Mouse (Mus musculus): ENCODE measurements around the gene Pfkp. TPM values are rescaled to one million over a fixed set of nuclear protein-coding genes. Genes with fewer than 3 reads are reported as not detected.

The Pfkp gene
- polyA plus RNA-seq, 1 experiment, result 45.1 TPM

DNA sequence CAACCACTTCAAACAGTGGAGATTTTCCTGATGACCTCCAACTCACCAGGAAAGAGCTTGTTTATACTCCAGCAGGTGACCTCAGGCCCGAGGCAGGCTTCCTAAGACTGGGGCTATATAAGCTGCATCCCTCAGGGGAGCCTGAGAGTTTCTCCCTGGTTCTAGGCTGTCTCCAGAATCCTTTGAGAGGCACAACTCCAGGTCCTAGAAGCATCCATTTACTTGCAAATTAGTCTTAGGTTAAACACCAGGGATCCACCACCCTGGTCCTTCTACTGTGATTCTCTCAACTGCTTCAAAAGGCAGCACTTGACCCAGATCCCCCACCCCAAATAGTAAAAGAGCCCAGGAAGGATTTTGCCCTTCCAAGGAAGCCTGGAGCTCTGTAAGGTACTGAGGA lies 10.2 kb downstream of the Pfkp start:
- TF ChIP-seq POLR2A (IDR thresholded peaks at IDR 0.05; ENCODE audit: low read depth, low read length) (no peak), CTCF (IDR thresholded peaks at IDR 0.05; ENCODE audit: extremely low read depth, insufficient read depth, insufficient read length, insufficient replicate concordance) (no peak)
- H3K27ac ChIP-seq (ENCODE audit: insufficient read depth, low read length), result no peak overlapping the region
- H3K36me3 ChIP-seq (ENCODE audit: control insufficient read depth, insufficient read depth, low read length), result no peaks in the 10 kb centered on the region; the same call in 1 of the 2 replicates
- no peak overlapping the region for H3K4me3 ChIP-seq (ENCODE audit: extremely low read depth, insufficient read depth, insufficient read length)
- peaks cover 16% of the 10 kb centered on the region; the same call in 1 of the 2 replicates for H3K4me1 ChIP-seq (ENCODE audit: control insufficient read depth, insufficient read depth, insufficient read length)
- DNase-seq (ENCODE audit: low read depth in 1 of 2, low spot score in 2 of 2), result no peak
- 25% methylated on average over 1 of the region's 1 CpGs for WGBS
- H3K27me3 ChIP-seq (ENCODE audit: control insufficient read depth, insufficient read depth, low read length), result no peaks in the 10 kb centered on the region

DNA sequence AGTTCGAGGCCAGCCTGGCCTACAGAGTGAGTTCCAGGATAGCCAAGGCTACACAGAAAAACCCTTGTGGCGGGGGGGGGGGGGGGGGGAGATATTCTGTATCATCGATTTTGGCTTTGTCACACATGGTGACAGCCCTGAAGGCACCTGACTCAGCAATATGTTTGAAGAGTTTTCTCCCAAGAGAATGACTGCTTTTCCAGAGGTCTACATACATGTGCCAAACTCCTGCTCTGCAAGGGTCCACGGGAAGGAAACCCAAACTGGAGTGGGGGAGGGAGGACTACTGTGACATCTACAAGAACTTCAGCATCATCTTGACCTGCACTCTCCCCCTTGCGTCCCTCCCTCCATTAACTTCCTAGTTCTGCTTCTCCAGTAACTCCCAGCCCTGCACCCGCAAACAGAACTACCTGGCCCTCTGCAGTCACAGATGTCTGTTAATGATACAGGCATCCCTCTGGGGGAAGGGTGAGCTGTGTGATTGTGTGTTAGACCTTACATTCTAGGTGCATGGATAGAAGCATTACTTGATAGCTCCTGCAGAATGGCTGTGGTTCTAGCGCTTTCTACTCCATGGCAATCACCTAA lies 10.9 kb downstream of the Pfkp start:
- H3K27ac ChIP-seq (ENCODE audit: insufficient read depth, low read length), result no peak overlapping the region
- peaks cover 24% of the 10 kb centered on the region for H3K4me1 ChIP-seq (ENCODE audit: control insufficient read depth, insufficient read depth, insufficient read length)
- H3K4me3 ChIP-seq (ENCODE audit: extremely low read depth, insufficient read depth, insufficient read length), result no peak overlapping the region
- no peak for DNase-seq (ENCODE audit: low read depth in 1 of 2, low spot score in 2 of 2)
- no peaks in the 10 kb centered on the region; the same call in 1 of the 2 replicates for H3K36me3 ChIP-seq (ENCODE audit: control insufficient read depth, insufficient read depth, low read length)
- WGBS, result 79% methylated on average over 7 of the region's 7 CpGs
- no peaks in the 10 kb centered on the region for H3K27me3 ChIP-seq (ENCODE audit: control insufficient read depth, insufficient read depth, low read length)
- no peak for TF ChIP-seq CTCF (IDR thresholded peaks at IDR 0.05; ENCODE audit: extremely low read depth, insufficient read depth, insufficient read length, insufficient replicate concordance)
- no peak for TF ChIP-seq POLR2A (IDR thresholded peaks at IDR 0.05; ENCODE audit: low read depth, low read length)

- Histone ChIP-seq H3K4me1 (ENCODE audit: control insufficient read depth, insufficient read depth, insufficient read length) (peaks cover 28% of the 10 kb centered on the region), H3K36me3 (ENCODE audit: control insufficient read depth, insufficient read depth, low read length) (no peaks in the 10 kb centered on the region; the same call in 1 of the 2 replicates)
Observed at GRCm38 (mm10) chr13:6636976-6637375, 11.6 kb downstream of the Pfkp start.

DNA sequence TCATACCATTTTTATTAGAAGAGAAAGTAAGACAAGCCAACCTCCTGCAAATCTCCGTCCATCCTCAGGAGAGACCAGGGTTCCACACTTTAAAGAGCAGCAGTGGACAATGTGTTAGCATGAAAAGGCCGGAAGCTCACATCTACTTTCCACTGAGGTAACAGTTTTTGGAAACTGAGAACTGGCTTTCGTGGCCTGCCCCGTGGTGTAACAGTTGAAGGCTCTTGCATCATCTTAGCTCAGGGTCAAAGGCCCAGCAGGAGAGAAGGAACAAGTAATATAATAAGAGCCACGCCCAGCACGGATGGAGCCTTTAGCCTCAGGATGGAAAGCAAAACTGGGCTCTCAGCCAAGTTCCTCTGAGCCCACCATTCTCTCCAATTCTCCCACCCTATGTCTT lies 12.1 kb downstream of the Pfkp start:
- Histone ChIP-seq H3K27ac (ENCODE audit: insufficient read depth, low read length) (0 out of 2 replicates have a peak overlapping the region, but pooled peaks have one; percentile 10), H3K4me1 (ENCODE audit: control insufficient read depth, insufficient read depth, insufficient read length) (peaks cover 28% of the 10 kb centered on the region), H3K4me3 (ENCODE audit: extremely low read depth, insufficient read depth, insufficient read length) (no peak overlapping the region), H3K36me3 (ENCODE audit: control insufficient read depth, insufficient read depth, low read length) (no peaks in the 10 kb centered on the region; the same call in 1 of the 2 replicates), H3K27me3 (ENCODE audit: control insufficient read depth, insufficient read depth, low read length) (no peaks in the 10 kb centered on the region)
- 63% methylated on average over 6 of the region's 6 CpGs for WGBS
- DNase-seq (ENCODE audit: low read depth in 1 of 2, low spot score in 2 of 2), result no peak
- TF ChIP-seq CTCF (IDR thresholded peaks at IDR 0.05; ENCODE audit: extremely low read depth, insufficient read depth, insufficient read length, insufficient replicate concordance) (no peak), POLR2A (IDR thresholded peaks at IDR 0.05; ENCODE audit: low read depth, low read length) (no peak)

More at GRCm38 (mm10) chr13:6636976-6637375, 11.6 kb downstream of the Pfkp start:
- 69% methylated on average over 4 of the region's 4 CpGs for WGBS
- DNase-seq (ENCODE audit: low read depth in 1 of 2, low spot score in 2 of 2), result no peak
- no peak overlapping the region for H3K4me3 ChIP-seq (ENCODE audit: extremely low read depth, insufficient read depth, insufficient read length)
- no peaks in the 10 kb centered on the region for H3K27me3 ChIP-seq (ENCODE audit: control insufficient read depth, insufficient read depth, low read length)
- peak overlapping the region; percentile 10; the same call in 1 of the 2 replicates for H3K27ac ChIP-seq (ENCODE audit: insufficient read depth, low read length)
- TF ChIP-seq POLR2A (IDR thresholded peaks at IDR 0.05; ENCODE audit: low read depth, low read length) (no peak), CTCF (IDR thresholded peaks at IDR 0.05; ENCODE audit: extremely low read depth, insufficient read depth, insufficient read length, insufficient replicate concordance) (no peak)

DNA sequence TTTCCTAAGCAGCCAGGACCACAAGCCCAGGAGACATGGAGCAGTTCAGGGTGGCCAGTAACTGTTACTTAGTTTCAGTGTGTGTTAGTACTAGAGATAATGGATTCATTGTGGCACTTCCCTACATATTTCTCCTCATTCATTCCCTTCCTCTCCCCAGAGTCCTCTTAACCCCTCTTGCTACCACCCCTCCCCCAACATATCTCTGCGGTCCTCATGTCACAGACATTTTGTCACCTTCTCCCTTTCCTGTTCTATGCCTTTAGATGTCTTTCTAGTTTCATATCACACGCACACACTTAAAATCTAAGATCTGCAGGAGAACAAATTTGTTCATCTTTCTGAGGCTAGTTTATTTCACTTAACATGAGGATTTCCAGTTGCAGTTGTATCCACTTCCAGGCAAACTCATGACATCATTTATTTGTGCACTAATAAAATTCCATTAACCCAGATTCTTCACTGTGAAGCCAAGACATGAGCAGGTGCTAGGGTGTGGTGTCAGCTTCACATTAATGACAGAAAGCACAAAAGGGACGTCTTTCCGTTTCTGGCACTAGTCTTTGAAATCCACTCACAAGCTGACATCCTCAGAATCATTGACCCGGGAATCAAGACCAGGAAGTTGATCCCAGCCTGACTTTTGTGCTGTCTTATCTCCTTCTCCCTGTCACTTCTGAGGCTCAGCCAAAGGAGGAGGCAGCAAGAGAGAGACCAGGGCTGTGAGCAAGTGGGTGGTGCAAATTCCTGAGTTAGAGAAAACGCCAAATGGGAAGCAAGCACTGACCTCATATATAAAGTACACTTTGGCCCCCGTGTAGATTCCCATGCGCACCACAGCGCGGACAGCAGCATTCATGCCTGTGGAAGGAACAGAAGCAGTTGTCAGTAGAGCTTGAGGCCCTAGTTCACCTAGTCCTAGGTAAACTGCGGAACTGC lies 13.2 kb downstream of the Pfkp start:
- Histone ChIP-seq H3K27me3 (ENCODE audit: control insufficient read depth, insufficient read depth, low read length) (no peaks in the 10 kb centered on the region), H3K36me3 (ENCODE audit: control insufficient read depth, insufficient read depth, low read length) (no peaks in the 10 kb centered on the region; the same call in 1 of the 2 replicates), H3K4me3 (ENCODE audit: extremely low read depth, insufficient read depth, insufficient read length) (no peak overlapping the region), H3K4me1 (ENCODE audit: control insufficient read depth, insufficient read depth, insufficient read length) (peaks cover 28% of the 10 kb centered on the region), H3K27ac (ENCODE audit: insufficient read depth, low read length) (peak overlapping the region; percentile 20; the same call in 1 of the 2 replicates)
- no peak for TF ChIP-seq POLR2A (IDR thresholded peaks at IDR 0.05; ENCODE audit: low read depth, low read length)
- TF ChIP-seq CTCF (IDR thresholded peaks at IDR 0.05; ENCODE audit: extremely low read depth, insufficient read depth, insufficient read length, insufficient replicate concordance), result no peak
- DNase-seq (ENCODE audit: low read depth in 1 of 2, low spot score in 2 of 2), result no peak
- 77% methylated on average over 11 of the region's 11 CpGs for WGBS

GRCm38 (mm10) chr13:6634063-6634462 lies 14.5 kb downstream of the Pfkp start:
- peaks cover 28% of the 10 kb centered on the region for H3K4me1 ChIP-seq (ENCODE audit: control insufficient read depth, insufficient read depth, insufficient read length)
- no peak for DNase-seq (ENCODE audit: low read depth in 1 of 2, low spot score in 2 of 2)
- peak overlapping the region; percentile 64 for H3K27ac ChIP-seq (ENCODE audit: insufficient read depth, low read length)
- H3K36me3 ChIP-seq (ENCODE audit: control insufficient read depth, insufficient read depth, low read length), result no peaks in the 10 kb centered on the region; the same call in 1 of the 2 replicates
- TF ChIP-seq CTCF (IDR thresholded peaks at IDR 0.05; ENCODE audit: extremely low read depth, insufficient read depth, insufficient read length, insufficient replicate concordance) (no peak), POLR2A (IDR thresholded peaks at IDR 0.05; ENCODE audit: low read depth, low read length) (no peak)
- H3K27me3 ChIP-seq (ENCODE audit: control insufficient read depth, insufficient read depth, low read length), result no peaks in the 10 kb centered on the region
- WGBS, result 62% methylated on average over 12 of the region's 12 CpGs
- no peak overlapping the region for H3K4me3 ChIP-seq (ENCODE audit: extremely low read depth, insufficient read depth, insufficient read length)

Measured in spleen, adult 2 months (tissue).